In genomic region chr7:46827803-46828184, GRCm38 (mm10) we compare ENCODE assay signal across 25 mouse cellular contexts. TPM values are rescaled to one million over a fixed set of nuclear protein-coding genes. Genes with fewer than 3 reads are reported as not detected.
DNase-seq lines count a peak whose midpoint lies in the region; ATAC-seq and TF ChIP-seq lines count a peak whose summit lies in the region.
"Had no signal": no experiment of that assay in that cellular context is flagged by ENCODE, and none has a peak within 500 bp of the region (broad histone marks: within the 10 kb centered on the region; RNA-seq: fewer than 3 reads in every experiment).

No protein-coding gene starts in this region.

- WGBS in heart, adult 2 months: 93% methylated on average over 2 of the region's 2 CpGs
- 85% methylated on average over 2 of the region's 2 CpGs for WGBS in heart, embryonic 15.5 days
- WGBS in kidney, postnatal 0 days: 82% methylated on average over 2 of the region's 2 CpGs
- WGBS in lung, postnatal 0 days: 88% methylated on average over 2 of the region's 2 CpGs

- no peaks in the 10 kb centered on the region for H3K9me3 ChIP-seq in heart, embryonic 15.5 days (replicated peaks)
- H3K9me3 ChIP-seq in kidney, postnatal 0 days (replicated peaks; ENCODE audit: low read length): no peaks in the 10 kb centered on the region
- no peaks in the 10 kb centered on the region for H3K9me3 ChIP-seq in lung, postnatal 0 days (ENCODE audit: low read length)
- H3K9me3 ChIP-seq: embryonic facial prominence, embryonic 12.5 days; hindbrain, embryonic 15.5 days; limb, embryonic 12.5 days; liver, embryonic 15.5 days; midbrain, embryonic 15.5 days; neural tube, embryonic 12.5 days had no signal

- peak overlapping the region; percentile 41 for H3K4me2 ChIP-seq in heart, embryonic 15.5 days
- no peak overlapping the region for H3K4me2 ChIP-seq in kidney, postnatal 0 days (ENCODE audit: low read length)
- no peak overlapping the region for H3K4me2 ChIP-seq in lung, postnatal 0 days (replicated peaks; ENCODE audit: low read depth, low read length)
- H3K4me2 ChIP-seq: embryonic facial prominence, embryonic 12.5 days; hindbrain, embryonic 15.5 days; limb, embryonic 12.5 days; liver, embryonic 15.5 days; midbrain, embryonic 15.5 days; neural tube, embryonic 12.5 days had no signal

- intact Hi-C loops in heart, adult 2 months (cut with DNase I): loop anchor here (2.0 kb wide), 1 partner anchor 17 kb away; no protein-coding TSS in a partner anchor
- intact Hi-C loops in heart, postnatal 10 days (cut with DNase I): no loop called here

- no peaks in the 10 kb centered on the region for H3K79me2 ChIP-seq in heart, adult 2 months (replicated peaks; ENCODE audit: control insufficient read depth, insufficient read depth, low read length)

- peak; percentile 70 for DNase-seq in heart, adult 11 months
- no peak for DNase-seq in heart, adult 2 months
- DNase-seq in heart, postnatal 10 days: no peak
- DNase-seq in kidney, postnatal 0 days (ENCODE audit: low spot score): no peak
- no peak for DNase-seq in kidney, postnatal 10 days
- no peak for DNase-seq in lung, postnatal 0 days (ENCODE audit: low spot score)
- DNase-seq in lung, postnatal 25 days (ENCODE audit: low spot score): no peak
- DNase-seq: adrenal gland, postnatal 10 days; cerebellum, adult 2 months; cerebellum, postnatal 25 days; forebrain, postnatal 0 days; gastrocnemius, postnatal 36 days; thymus, postnatal 14 days had no signal

- H3K4me3 ChIP-seq in heart, adult 2 months: no peak overlapping the region
- no peak overlapping the region for H3K4me3 ChIP-seq in heart, embryonic 15.5 days
- H3K4me3 ChIP-seq in kidney, postnatal 0 days (replicated peaks; ENCODE audit: low read depth, low read length): no peak overlapping the region
- no peak overlapping the region for H3K4me3 ChIP-seq in lung, postnatal 0 days (ENCODE audit: low read depth, low read length)
- H3K4me3 ChIP-seq: embryonic facial prominence, embryonic 12.5 days; hindbrain, embryonic 15.5 days; limb, embryonic 12.5 days; liver, embryonic 15.5 days; midbrain, embryonic 15.5 days; neural tube, embryonic 12.5 days had no signal

- no peak overlapping the region for H3K9ac ChIP-seq in heart, adult 2 months (ENCODE audit: low read depth, low read length)
- no peak overlapping the region for H3K9ac ChIP-seq in heart, embryonic 15.5 days
- H3K9ac ChIP-seq in kidney, postnatal 0 days (ENCODE audit: low read depth, low read length): no peak overlapping the region
- no peak overlapping the region for H3K9ac ChIP-seq in lung, postnatal 0 days (replicated peaks; ENCODE audit: low read depth)
- H3K9ac ChIP-seq: embryonic facial prominence, embryonic 12.5 days; forebrain, postnatal 0 days; hindbrain, embryonic 15.5 days; limb, embryonic 12.5 days; liver, embryonic 15.5 days; midbrain, embryonic 15.5 days; neural tube, embryonic 12.5 days had no signal

- no peaks in the 10 kb centered on the region for H3K36me3 ChIP-seq in heart, adult 2 months (ENCODE audit: control insufficient read depth, insufficient read depth, low read length)
- peaks cover 15% of the 10 kb centered on the region for H3K36me3 ChIP-seq in heart, embryonic 15.5 days
- peaks cover 7% of the 10 kb centered on the region for H3K36me3 ChIP-seq in kidney, postnatal 0 days (ENCODE audit: insufficient read depth, low read length)
- H3K36me3 ChIP-seq in lung, postnatal 0 days (ENCODE audit: insufficient read depth, low read length): peaks cover 6% of the 10 kb centered on the region; the same call in 1 of the 2 replicates

- no peak for TF ChIP-seq EP300 in heart, adult 2 months (IDR thresholded peaks at IDR 0.05; ENCODE audit: insufficient read depth, low read depth, low read length)
- no peak for TF ChIP-seq EP300 in lung, postnatal 0 days (IDR thresholded peaks at IDR 0.05)

- H3K27ac ChIP-seq in heart, adult 2 months: no peak overlapping the region
- peak overlapping the region; percentile 31; the same call in 1 of the 2 replicates for H3K27ac ChIP-seq in heart, embryonic 15.5 days
- peak overlapping the region; percentile 11; the same call in 1 of the 2 replicates for H3K27ac ChIP-seq in kidney, postnatal 0 days
- H3K27ac ChIP-seq in lung, postnatal 0 days (ENCODE audit: low read length): 0 out of 2 replicates have a peak overlapping the region, but pooled peaks have one; percentile 20
- H3K27ac ChIP-seq: embryonic facial prominence, embryonic 12.5 days; hindbrain, embryonic 15.5 days; limb, embryonic 12.5 days; macrophage; midbrain, embryonic 15.5 days; neural tube, embryonic 12.5 days had no signal

- no peak for TF ChIP-seq POLR2A in heart, adult 2 months (IDR thresholded peaks at IDR 0.05; ENCODE audit: insufficient read depth, low read depth, low read length)

- no peak for TF ChIP-seq CTCF in heart, adult 2 months (IDR thresholded peaks at IDR 0.05)
- TF ChIP-seq CTCF in kidney, postnatal 0 days (IDR thresholded peaks at IDR 0.05; ENCODE audit: low read depth): no peak
- no peak for TF ChIP-seq CTCF in lung, postnatal 0 days (IDR thresholded peaks at IDR 0.05)

- no peak for ATAC-seq in heart, embryonic 15.5 days (replicated peaks; ENCODE audit: insufficient number of reproducible peaks, insufficient read depth, low FRiP score, low read depth)
- ATAC-seq in kidney, postnatal 0 days (replicated peaks; ENCODE audit: low FRiP score, low read depth): 0 out of 2 replicates have a peak, but pooled peaks have one; percentile 15
- ATAC-seq in lung, postnatal 0 days: no peak
- ATAC-seq: forebrain, postnatal 0 days; midbrain, embryonic 15.5 days had no signal

- peaks cover 8% of the 10 kb centered on the region for H3K4me1 ChIP-seq in heart, adult 2 months (ENCODE audit: control insufficient read depth, insufficient read depth, low read length)
- H3K4me1 ChIP-seq in heart, embryonic 15.5 days (replicated peaks): peaks cover 31% of the 10 kb centered on the region
- H3K4me1 ChIP-seq in kidney, postnatal 0 days (replicated peaks; ENCODE audit: insufficient read depth, low read length): no peaks in the 10 kb centered on the region
- H3K4me1 ChIP-seq in lung, postnatal 0 days (ENCODE audit: insufficient read depth, low read depth, low read length): peaks cover 20% of the 10 kb centered on the region; the same call in 1 of the 2 replicates
- H3K4me1 ChIP-seq: hindbrain, embryonic 15.5 days; limb, embryonic 12.5 days; midbrain, embryonic 15.5 days; neural tube, embryonic 12.5 days had no signal

- no peaks in the 10 kb centered on the region for H3K27me3 ChIP-seq in heart, adult 2 months (ENCODE audit: control insufficient read depth, insufficient read depth, low read length)
- no peaks in the 10 kb centered on the region for H3K27me3 ChIP-seq in heart, embryonic 15.5 days
- H3K27me3 ChIP-seq in kidney, postnatal 0 days (ENCODE audit: insufficient read depth, low read length): no peaks in the 10 kb centered on the region
- H3K27me3 ChIP-seq in lung, postnatal 0 days (replicated peaks; ENCODE audit: insufficient read depth, low read length): no peaks in the 10 kb centered on the region
- H3K27me3 ChIP-seq: embryonic facial prominence, embryonic 12.5 days; hindbrain, embryonic 15.5 days; limb, embryonic 12.5 days; liver, embryonic 15.5 days; midbrain, embryonic 15.5 days; neural tube, embryonic 12.5 days had no signal

RNA-seq across cellular contexts. Expression of gene Ldha, which starts 13.5 kb away (rescaled TPM):
- total RNA-seq in heart, adult 2 months (2021): 100 to 1,000 TPM; 738 to 741 TPM
- 674 and 1,134 TPM in 2 replicates for polyA plus RNA-seq in heart, adult 2 months (2012; rRNA removed)
- polyA plus RNA-seq in heart, embryonic 15.5 days (2015; fragmentation: Nextera tagmentation; extraction: Ambion mirVana): 2,657 and 2,686 TPM in 2 replicates
- total RNA-seq in heart, postnatal 10 days (2021): 100 to 1,000 TPM; 889 to 902 TPM
- 890 and 943 TPM in 2 replicates for polyA plus RNA-seq in kidney, postnatal 0 days (2015; fragmentation: Nextera tagmentation; extraction: Ambion mirVana)
- 533 and 589 TPM in 2 replicates for polyA plus RNA-seq in lung, postnatal 0 days (2015; fragmentation: Nextera tagmentation; extraction: Ambion mirVana)

RNA-seq across cellular contexts. Expression of gene Gtf2h1, which starts 31.9 kb away (rescaled TPM):
- total RNA-seq in heart, adult 2 months (2021): 10 to 100 TPM; 15.7 to 17.2 TPM
- 4.8 and 8.9 TPM in 2 replicates for polyA plus RNA-seq in heart, adult 2 months (2012; rRNA removed)
- polyA plus RNA-seq in heart, embryonic 15.5 days (2015; fragmentation: Nextera tagmentation; extraction: Ambion mirVana): 28.3 and 28.8 TPM in 2 replicates
- 10 to 100 TPM; 22.6 to 22.7 TPM for total RNA-seq in heart, postnatal 10 days (2021)
- polyA plus RNA-seq in kidney, postnatal 0 days (2015; fragmentation: Nextera tagmentation; extraction: Ambion mirVana): 39.1 and 43.6 TPM in 2 replicates
- 29.1 and 30.6 TPM in 2 replicates for polyA plus RNA-seq in lung, postnatal 0 days (2015; fragmentation: Nextera tagmentation; extraction: Ambion mirVana)

RNA-seq across cellular contexts. Expression of gene Hps5, which starts 31.9 kb away (rescaled TPM):
- 1 to 10 TPM; 7.5 to 9.2 TPM for total RNA-seq in heart, adult 2 months (2021)
- 5.2 and 8.4 TPM in 2 replicates for polyA plus RNA-seq in heart, adult 2 months (2012; rRNA removed)
- 9.5 and 13.6 TPM in 2 replicates for polyA plus RNA-seq in heart, embryonic 15.5 days (2015; fragmentation: Nextera tagmentation; extraction: Ambion mirVana)
- total RNA-seq in heart, postnatal 10 days (2021): 10 to 100 TPM; 11.6 TPM
- polyA plus RNA-seq in kidney, postnatal 0 days (2015; fragmentation: Nextera tagmentation; extraction: Ambion mirVana): 18.0 and 19.0 TPM in 2 replicates
- 12.7 and 13.7 TPM in 2 replicates for polyA plus RNA-seq in lung, postnatal 0 days (2015; fragmentation: Nextera tagmentation; extraction: Ambion mirVana)

RNA-seq across cellular contexts. Expression of gene Ldhc, which starts 33.2 kb away (rescaled TPM):
- total RNA-seq in heart, adult 2 months (2021): not detected
- polyA plus RNA-seq in heart, adult 2 months (2012; rRNA removed): 1.1 and 2.3 TPM in 2 replicates
- not detected in 2 replicates for polyA plus RNA-seq in heart, embryonic 15.5 days (2015; fragmentation: Nextera tagmentation; extraction: Ambion mirVana)
- total RNA-seq in heart, postnatal 10 days (2021): not detected
- polyA plus RNA-seq in kidney, postnatal 0 days (2015; fragmentation: Nextera tagmentation; extraction: Ambion mirVana): not detected in 2 replicates
- 0.11 TPM in 1 of 2 replicates, not detected in the other for polyA plus RNA-seq in lung, postnatal 0 days (2015; fragmentation: Nextera tagmentation; extraction: Ambion mirVana)
- total RNA-seq: adrenal gland, postnatal 10 days; forebrain, postnatal 0 days; gastrocnemius, postnatal 36 days; hematopoietic stem cell, adult 5-6 weeks; left cerebral cortex, postnatal 14 days had no signal
- polyA plus RNA-seq: cerebellum, adult 2 months; embryonic facial prominence, embryonic 12.5 days; forebrain, postnatal 0 days; intestine, embryonic 14.5 days; limb, embryonic 12.5 days; macrophage; neural tube, embryonic 12.5 days; stomach, embryonic 14.5 days had no signal
